Mouse (Mus musculus): ENCODE measurements around the gene Hist1h4h. TPM values are rescaled to one million over a fixed set of nuclear protein-coding genes. Genes with fewer than 3 reads are reported as not detected.

Hist1h4h gene
- polyA plus RNA-seq, 2 experiments, result 5.5 to 18.2 TPM

DNA sequence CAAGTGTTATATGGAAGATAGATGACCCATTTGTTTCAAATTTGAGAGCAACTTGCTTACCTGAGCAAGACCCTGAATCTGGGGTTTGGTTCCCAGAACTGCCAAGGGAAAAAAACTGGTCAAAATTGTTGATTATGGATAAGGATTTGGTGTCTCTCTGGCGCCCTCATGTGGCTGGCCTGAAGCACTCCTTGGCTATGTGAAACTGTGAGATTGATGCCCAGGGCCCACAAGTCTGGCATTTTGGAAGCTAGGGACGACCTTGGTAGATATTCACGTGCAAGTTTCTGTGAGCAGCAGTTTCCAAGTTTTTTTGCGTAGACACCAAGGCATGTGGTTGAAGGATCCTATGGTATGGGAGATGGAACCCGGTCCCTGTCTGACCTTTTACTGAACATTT lies 6.2 kb upstream of the Hist1h4h start:
- Histone ChIP-seq H3K4me2 (replicated peaks; ENCODE audit: low read depth, low read length, severe bottlenecking) (no peak overlapping the region), H3K4me3 (replicated peaks; ENCODE audit: low read length) (no peak overlapping the region), H3K36me3 (ENCODE audit: control insufficient read depth, insufficient read depth, low read length) (no peaks in the 10 kb centered on the region), H3K9me3 (ENCODE audit: control insufficient read depth, low read length) (no peaks in the 10 kb centered on the region), H3K27me3 (ENCODE audit: control insufficient read depth, insufficient read depth, low read length) (no peaks in the 10 kb centered on the region), H3K4me1 (ENCODE audit: control insufficient read depth, insufficient read depth, low read length) (peaks cover 6% of the 10 kb centered on the region), H3K9ac (ENCODE audit: low read depth, low read length, severe bottlenecking) (no peak overlapping the region), H3K27ac (replicated peaks; ENCODE audit: low read depth, low read length) (no peak overlapping the region)
- ATAC-seq (ENCODE audit: low FRiP score, low read depth) (no peak), DNase-seq (ENCODE audit: low spot score) (peak; percentile 85)
- 10% methylated on average over 5 of the region's 5 CpGs for WGBS
- TF ChIP-seq POLR2A (IDR thresholded peaks at IDR 0.05; ENCODE audit: borderline replicate concordance, extremely low read depth, insufficient read depth, insufficient read length), result no peak

DNA sequence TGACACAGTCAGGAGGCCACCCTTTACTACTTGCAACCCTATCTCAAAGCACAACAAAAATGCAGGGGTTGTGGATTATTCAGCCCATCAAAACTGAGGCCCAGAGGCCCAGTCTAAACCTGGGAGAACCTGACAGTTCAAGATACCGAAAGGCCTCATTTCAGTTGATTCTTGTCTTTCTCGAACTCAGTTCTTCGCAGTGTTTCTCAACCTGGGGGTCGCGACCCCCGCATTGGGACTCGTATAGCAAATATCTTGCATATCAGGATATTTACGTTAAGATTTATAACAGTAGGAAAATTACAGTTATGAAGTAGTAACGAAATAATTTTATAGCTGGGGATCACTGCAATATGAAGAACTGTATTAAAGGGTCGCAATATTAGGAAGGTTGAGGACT lies 4.9 kb upstream of the Hist1h4h start:
- Histone ChIP-seq H3K27ac (replicated peaks; ENCODE audit: low read depth, low read length) (no peak overlapping the region), H3K4me3 (replicated peaks; ENCODE audit: low read length) (peak overlapping the region; percentile 36), H3K36me3 (ENCODE audit: control insufficient read depth, insufficient read depth, low read length) (no peaks in the 10 kb centered on the region), H3K4me1 (ENCODE audit: control insufficient read depth, insufficient read depth, low read length) (peaks cover 6% of the 10 kb centered on the region), H3K9ac (ENCODE audit: low read depth, low read length, severe bottlenecking) (peak overlapping the region; percentile 28; the same call in 1 of the 2 replicates), H3K4me2 (replicated peaks; ENCODE audit: low read depth, low read length, severe bottlenecking) (peak overlapping the region; percentile 40), H3K27me3 (ENCODE audit: control insufficient read depth, insufficient read depth, low read length) (no peaks in the 10 kb centered on the region), H3K9me3 (ENCODE audit: control insufficient read depth, low read length) (no peaks in the 10 kb centered on the region)
- WGBS, result 1% methylated on average over 10 of the region's 10 CpGs
- no peak for TF ChIP-seq POLR2A (IDR thresholded peaks at IDR 0.05; ENCODE audit: borderline replicate concordance, extremely low read depth, insufficient read depth, insufficient read length)
- no peak for DNase-seq (ENCODE audit: low spot score)
- ATAC-seq (ENCODE audit: low FRiP score, low read depth), result no peak

DNA sequence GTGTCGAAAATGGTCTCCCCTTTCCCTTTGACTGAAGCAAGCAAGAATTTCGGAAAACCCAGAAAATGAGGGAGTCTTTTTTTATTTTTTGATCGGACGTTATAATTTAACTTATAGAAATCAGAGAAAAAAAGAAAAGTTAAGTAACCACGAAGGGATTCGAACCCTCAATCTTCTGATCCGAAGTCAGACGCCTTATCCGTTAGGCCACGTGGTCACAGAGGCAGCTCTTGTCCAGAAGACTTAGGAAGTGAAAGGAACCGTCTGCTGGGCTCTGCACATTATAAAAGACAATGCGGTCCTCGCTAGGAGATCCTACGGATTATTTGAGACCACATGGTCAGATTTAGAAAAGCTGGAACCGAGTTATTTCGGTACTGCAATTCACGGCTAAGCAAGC lies 4.5 kb upstream of the Hist1h4h start:
- no peak for TF ChIP-seq POLR2A (IDR thresholded peaks at IDR 0.05; ENCODE audit: borderline replicate concordance, extremely low read depth, insufficient read depth, insufficient read length)
- peak; percentile 95 for DNase-seq (ENCODE audit: low spot score)
- WGBS, result 2% methylated on average over 17 of the region's 17 CpGs
- peak overlapping the region; percentile 28; the same call in 1 of the 2 replicates for H3K9ac ChIP-seq (ENCODE audit: low read depth, low read length, severe bottlenecking)
- peak overlapping the region; percentile 36 for H3K4me3 ChIP-seq (replicated peaks; ENCODE audit: low read length)
- 0 out of 2 replicates have a peak overlapping the region, but pooled peaks have one; percentile 6 for H3K27ac ChIP-seq (replicated peaks; ENCODE audit: low read depth, low read length)
- peak; percentile 71 for ATAC-seq (ENCODE audit: low FRiP score, low read depth)
- H3K27me3 ChIP-seq (ENCODE audit: control insufficient read depth, insufficient read depth, low read length), result no peaks in the 10 kb centered on the region
- no peaks in the 10 kb centered on the region for H3K9me3 ChIP-seq (ENCODE audit: control insufficient read depth, low read length)
- H3K4me1 ChIP-seq (ENCODE audit: control insufficient read depth, insufficient read depth, low read length), result peaks cover 6% of the 10 kb centered on the region
- H3K36me3 ChIP-seq (ENCODE audit: control insufficient read depth, insufficient read depth, low read length), result no peaks in the 10 kb centered on the region
- peak overlapping the region; percentile 40 for H3K4me2 ChIP-seq (replicated peaks; ENCODE audit: low read depth, low read length, severe bottlenecking)

DNA sequence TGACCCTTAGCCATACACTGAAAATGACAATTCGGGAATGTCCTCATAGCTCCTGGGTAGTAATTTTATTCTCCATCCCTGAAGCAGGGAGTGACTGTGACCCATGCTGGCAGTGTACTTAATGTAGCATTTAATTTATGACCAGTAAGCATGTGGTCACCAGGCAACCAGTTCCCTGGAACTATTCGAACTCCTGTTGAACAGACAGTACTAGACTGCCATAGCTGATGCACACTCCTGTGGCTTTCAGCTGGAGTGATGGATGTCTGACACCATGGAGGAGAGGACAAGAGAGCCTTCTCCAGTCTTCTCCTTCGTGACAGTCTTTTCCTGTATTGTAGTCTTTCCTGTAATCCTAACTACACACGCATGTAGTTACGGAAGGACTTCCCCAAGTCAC lies 1.8 kb upstream of the Hist1h4h start:
- H3K36me3 ChIP-seq (ENCODE audit: control insufficient read depth, insufficient read depth, low read length), result no peaks in the 10 kb centered on the region
- H3K4me3 ChIP-seq (replicated peaks; ENCODE audit: low read length), result no peak overlapping the region
- H3K4me2 ChIP-seq (replicated peaks; ENCODE audit: low read depth, low read length, severe bottlenecking), result no peak overlapping the region
- H3K4me1 ChIP-seq (ENCODE audit: control insufficient read depth, insufficient read depth, low read length), result peaks cover 19% of the 10 kb centered on the region
- no peak for TF ChIP-seq POLR2A (IDR thresholded peaks at IDR 0.05; ENCODE audit: borderline replicate concordance, extremely low read depth, insufficient read depth, insufficient read length)
- ATAC-seq (ENCODE audit: low FRiP score, low read depth), result no peak
- no peaks in the 10 kb centered on the region for H3K9me3 ChIP-seq (ENCODE audit: control insufficient read depth, low read length)
- no peaks in the 10 kb centered on the region for H3K27me3 ChIP-seq (ENCODE audit: control insufficient read depth, insufficient read depth, low read length)
- DNase-seq (ENCODE audit: low spot score), result no peak
- H3K9ac ChIP-seq (ENCODE audit: low read depth, low read length, severe bottlenecking), result no peak overlapping the region
- H3K27ac ChIP-seq (replicated peaks; ENCODE audit: low read depth, low read length), result no peak overlapping the region
- 73% methylated on average over 5 of the region's 5 CpGs for WGBS

DNA sequence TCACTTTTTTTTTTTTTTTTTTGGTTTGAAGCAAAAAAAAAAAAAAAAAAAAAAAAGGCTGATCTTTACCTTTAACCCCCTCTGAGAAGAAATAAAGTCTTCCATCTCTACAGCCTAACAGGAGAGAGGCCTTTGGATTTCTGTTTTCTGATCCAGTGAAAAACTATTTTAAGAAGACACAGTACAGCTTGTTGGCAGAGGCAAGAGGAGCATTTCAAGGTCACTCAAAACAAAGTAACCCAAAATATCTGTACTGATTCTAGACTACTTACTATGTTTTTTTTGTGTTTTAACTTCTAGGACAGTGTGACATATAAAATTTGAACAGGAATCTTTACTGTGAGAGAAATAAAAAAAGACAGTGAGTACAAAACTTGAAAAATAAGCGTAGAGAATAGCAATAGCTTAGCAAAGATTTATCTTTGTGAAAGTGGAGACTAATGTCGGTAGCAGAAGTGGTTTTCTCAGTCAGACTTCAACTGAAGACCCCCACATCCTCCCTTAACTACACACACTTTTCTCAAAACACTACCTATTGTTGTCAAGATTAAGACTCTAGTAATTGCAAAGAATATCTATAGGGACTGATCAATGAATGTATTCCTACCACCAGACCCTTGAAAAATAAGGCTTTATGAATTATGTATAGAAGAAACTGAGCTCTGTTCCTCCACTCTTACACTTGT lies 1.2 kb upstream of the Hist1h4h start:
- Histone ChIP-seq H3K9me3 (ENCODE audit: control insufficient read depth, low read length) (no peaks in the 10 kb centered on the region), H3K36me3 (ENCODE audit: control insufficient read depth, insufficient read depth, low read length) (no peaks in the 10 kb centered on the region), H3K4me2 (replicated peaks; ENCODE audit: low read depth, low read length, severe bottlenecking) (peak overlapping the region; percentile 49), H3K9ac (ENCODE audit: low read depth, low read length, severe bottlenecking) (peak overlapping the region; percentile 76), H3K4me1 (ENCODE audit: control insufficient read depth, insufficient read depth, low read length) (peaks cover 22% of the 10 kb centered on the region), H3K4me3 (replicated peaks; ENCODE audit: low read length) (peak overlapping the region; percentile 55), H3K27me3 (ENCODE audit: control insufficient read depth, insufficient read depth, low read length) (no peaks in the 10 kb centered on the region), H3K27ac (replicated peaks; ENCODE audit: low read depth, low read length) (peak overlapping the region; percentile 99)
- TF ChIP-seq POLR2A (IDR thresholded peaks at IDR 0.05; ENCODE audit: borderline replicate concordance, extremely low read depth, insufficient read depth, insufficient read length), result no peak
- no peak for DNase-seq (ENCODE audit: low spot score)
- ATAC-seq (ENCODE audit: low FRiP score, low read depth), result no peak
- WGBS, result 27% methylated on average over 2 of the region's 2 CpGs

Measured in limb, embryonic 14.5 days (tissue).